In the genomic region with DNA sequence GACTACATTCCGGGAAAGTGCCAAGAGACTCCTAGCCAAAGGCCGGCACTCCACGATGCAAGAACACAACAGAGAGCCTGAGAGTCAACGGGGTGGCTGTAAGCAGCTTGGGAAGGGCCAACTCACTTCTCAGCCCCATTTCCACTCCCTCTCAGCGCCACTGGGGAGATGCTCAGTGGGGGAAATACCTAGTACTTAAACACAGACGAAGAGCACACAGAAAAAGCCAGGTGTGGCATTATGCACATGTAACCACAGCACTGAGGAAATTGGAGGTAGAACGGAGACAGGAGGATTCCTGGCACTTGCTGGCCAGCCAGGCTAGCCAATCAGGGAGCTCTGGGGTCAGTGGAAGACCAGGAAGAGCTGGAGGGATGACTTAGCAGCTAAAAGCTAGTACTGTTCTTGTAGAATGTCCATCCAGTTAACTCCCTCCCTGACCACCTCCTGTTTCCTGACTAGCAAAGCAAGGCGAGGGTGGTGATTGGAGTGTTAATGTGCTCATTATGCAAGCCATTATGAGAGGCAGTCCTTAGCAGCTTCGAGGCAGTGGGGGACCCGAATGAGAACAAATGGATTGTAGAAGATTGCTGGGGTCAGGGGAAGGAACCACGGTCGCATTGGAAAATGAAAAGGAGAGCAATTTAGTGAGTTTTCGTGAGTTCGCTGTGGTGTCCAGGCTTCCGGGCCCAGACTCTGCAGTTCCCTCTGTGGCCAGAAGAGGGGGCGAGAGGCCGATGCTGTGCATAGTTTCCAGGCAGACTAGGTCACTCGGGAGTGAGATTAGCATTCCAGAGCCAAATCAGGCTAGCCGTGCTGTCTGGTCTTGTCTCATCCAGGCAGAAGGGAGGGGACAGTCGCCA, we compare ENCODE assay signal across 9 mouse cellular contexts. TPM values are rescaled to one million over a fixed set of nuclear protein-coding genes. Genes with fewer than 3 reads are reported as not detected.
DNase-seq lines count a peak whose midpoint lies in the region; ATAC-seq and TF ChIP-seq lines count a peak whose summit lies in the region.
"Had no signal": no experiment of that assay in that cellular context is flagged by ENCODE, and none has a peak within 500 bp of the region (broad histone marks: within the 10 kb centered on the region; RNA-seq: fewer than 3 reads in every experiment).

No protein-coding gene starts in this region.

- TF ChIP-seq EP300 in ES-Bruce4 (IDR thresholded peaks at IDR 0.05; ENCODE audit: insufficient read depth, low read depth, low read length), result peak; percentile 36; the same call in 1 of the 2 replicates

- WGBS in forebrain, embryonic 14.5 days, result 10% methylated on average over 20 of the region's 20 CpGs

- peak overlapping the region; percentile 35 for H3K4me2 ChIP-seq in forebrain, embryonic 14.5 days (ENCODE audit: low read length)

- no peak for TF ChIP-seq POLR2A in ES-Bruce4 (IDR thresholded peaks at IDR 0.05; ENCODE audit: insufficient read depth, low read length)

- H3K4me1 ChIP-seq in ES-Bruce4 (ENCODE audit: control insufficient read depth, insufficient read depth, low read length), result no peaks in the 10 kb centered on the region
- no peaks in the 10 kb centered on the region for H3K4me1 ChIP-seq in forebrain, embryonic 14.5 days (ENCODE audit: control insufficient read depth, insufficient read depth, low read length)

- H3K9me3 ChIP-seq in ES-Bruce4 (replicated peaks; ENCODE audit: control insufficient read depth, insufficient read depth, low read length, poor library complexity, severe bottlenecking), result no peaks in the 10 kb centered on the region
- H3K9me3 ChIP-seq in forebrain, embryonic 14.5 days (replicated peaks; ENCODE audit: control insufficient read depth, low read length), result no peaks in the 10 kb centered on the region

- intact Hi-C loops in heart, postnatal 14 days (cut with DNase I), result loop anchor here (1.0 kb wide), 1 partner anchor 61 kb away; no protein-coding TSS in a partner anchor

- 0 out of 2 replicates have a peak overlapping the region, but pooled peaks have one; percentile 22 for H3K4me3 ChIP-seq in ES-Bruce4 (ENCODE audit: low read depth, low read length)
- no peak overlapping the region for H3K4me3 ChIP-seq in forebrain, embryonic 14.5 days (ENCODE audit: low read depth, low read length)

- peak; percentile 89 for DNase-seq in cerebellum, adult 11-12 months
- peak; percentile 88 for DNase-seq in forebrain, embryonic 14.5 days (ENCODE audit: low spot score)
- DNase-seq in heart, postnatal 14 days, result peak; percentile 87 to 94
- peak; percentile 90 for DNase-seq in layer of hippocampus, adult 11-12 months (ENCODE audit: low spot score)
- peak; percentile 75 to 78 for DNase-seq in lung, adult 18-20 months
- DNase-seq in testis, postnatal 14 days (ENCODE audit: low spot score), result peak; percentile 75

- H3K9ac ChIP-seq in ES-Bruce4 (ENCODE audit: low read depth, poor library complexity, severe bottlenecking), result no peak overlapping the region
- H3K9ac ChIP-seq in forebrain, embryonic 14.5 days (ENCODE audit: low read length), result peak overlapping the region; percentile 18; the same call in 1 of the 2 replicates

- H3K36me3 ChIP-seq in ES-Bruce4 (ENCODE audit: control insufficient read depth, insufficient read depth, low read length, poor library complexity, severe bottlenecking), result peaks cover 22% of the 10 kb centered on the region
- H3K36me3 ChIP-seq in forebrain, embryonic 14.5 days (ENCODE audit: control insufficient read depth, insufficient read depth, low read length), result peaks cover 30% of the 10 kb centered on the region

- peak; percentile 90 for ATAC-seq in forebrain, embryonic 14.5 days
- ATAC-seq in neutrophil, adult 5-6 weeks (ENCODE audit: extremely low read depth, insufficient number of reproducible peaks, low FRiP score, poor library complexity, severe bottlenecking), result peak; percentile 87

- TF ChIP-seq CTCF in ES-Bruce4 (IDR thresholded peaks at IDR 0.05; ENCODE audit: low read depth, low read length), result peak; percentile 95

- H3K27me3 ChIP-seq in ES-Bruce4 (ENCODE audit: control insufficient read depth, insufficient read depth, low read length, poor library complexity, severe bottlenecking), result no peaks in the 10 kb centered on the region
- H3K27me3 ChIP-seq in forebrain, embryonic 14.5 days (replicated peaks; ENCODE audit: control insufficient read depth, insufficient read depth, low read length), result no peaks in the 10 kb centered on the region

- peak overlapping the region; percentile 86 for H3K27ac ChIP-seq in ES-Bruce4 (ENCODE audit: insufficient read depth, low read length)
- peak overlapping the region; percentile 49 for H3K27ac ChIP-seq in forebrain, embryonic 14.5 days (ENCODE audit: low read depth, low read length)
- H3K27ac ChIP-seq: macrophage had no signal

RNA-seq across cellular contexts. Expression of a gene that starts 12.5 kb away (rescaled TPM):
- 0.41 and 0.55 TPM in 2 replicates for polyA plus RNA-seq in ES-Bruce4 (2011; ENCODE audit: insufficient read depth, insufficient read length, low read depth, missing spikeins)
- 23.6 and 31.1 TPM in 2 replicates for polyA plus RNA-seq in forebrain, embryonic 14.5 days (2014; fragmentation: Nextera tagmentation; extraction: Ambion mirVana)
- under 1 TPM in 1 of 2 experiments, not detected in 1; 0.10 TPM for total RNA-seq in heart, postnatal 14 days (2021)
- not detected in 2 replicates for total RNA-seq in neutrophil, adult 5-6 weeks (2017)
- polyA plus RNA-seq: macrophage had no signal

RNA-seq across cellular contexts. Expression of a gene that starts 15.9 kb away (rescaled TPM):
- 377 and 424 TPM in 2 replicates for polyA plus RNA-seq in ES-Bruce4 (2011; ENCODE audit: insufficient read depth, insufficient read length, low read depth, missing spikeins)
- polyA plus RNA-seq in forebrain, embryonic 14.5 days (2014; fragmentation: Nextera tagmentation; extraction: Ambion mirVana), result 590 and 591 TPM in 2 replicates
- total RNA-seq in heart, postnatal 14 days (2021), result 1,000 to 10,000 TPM; 1,831 to 1,920 TPM
- 138 and 141 TPM in 2 replicates for total RNA-seq in neutrophil, adult 5-6 weeks (2017)

RNA-seq across cellular contexts. Expression of a gene that starts 16.0 kb away (rescaled TPM):
- 0.42 and 0.94 TPM in 2 replicates for polyA plus RNA-seq in ES-Bruce4 (2011; ENCODE audit: insufficient read depth, insufficient read length, low read depth, missing spikeins)
- 0.52 TPM in 1 of 2 replicates, not detected in the other for polyA plus RNA-seq in forebrain, embryonic 14.5 days (2014; fragmentation: Nextera tagmentation; extraction: Ambion mirVana)
- total RNA-seq in heart, postnatal 14 days (2021), result under 1 TPM in 1 of 2 experiments, not detected in 1; 0.34 TPM
- total RNA-seq in neutrophil, adult 5-6 weeks (2017), result 0.93 and 1.1 TPM in 2 replicates
- polyA plus RNA-seq: macrophage had no signal

RNA-seq across cellular contexts. Expression of a gene that starts 50.0 kb away (rescaled TPM):
- 63.7 and 69.8 TPM in 2 replicates for polyA plus RNA-seq in ES-Bruce4 (2011; ENCODE audit: insufficient read depth, insufficient read length, low read depth, missing spikeins)
- polyA plus RNA-seq in forebrain, embryonic 14.5 days (2014; fragmentation: Nextera tagmentation; extraction: Ambion mirVana), result 80.1 and 83.8 TPM in 2 replicates
- 10 to 100 TPM in 1 of 2 experiments, 1 to 10 TPM in 1; 10.0 to 10.3 TPM for total RNA-seq in heart, postnatal 14 days (2021)
- 28.9 and 30.5 TPM in 2 replicates for total RNA-seq in neutrophil, adult 5-6 weeks (2017)

Comparison
In these comparisons a context has a peak if more than half of its experiments do, and no peak if none do; other contexts are left out.
1. RNA of a gene that starts 15.9 kb away (total RNA-seq): 1,831 to 1,920 TPM in heart, postnatal 14 days; 138 to 141 TPM in neutrophil, adult 5-6 weeks; every median in the first group is over 10 times any median in the second.
2. Peak in every context shown above with its lines, with median percentiles within 50 percentile points of each other: DNase-seq.